Mouse (Mus musculus) midbrain, embryonic 14.5 days (tissue): Measurements from ENCODE around the gene 4933406M09Rik. TPM values are rescaled to one million over a fixed set of nuclear protein-coding genes. Genes with fewer than 3 reads are reported as not detected.

ENCODE experiments used
- ATAC-seq: fragments of 200-750 bp; cut with Nextera tagmentation; 2 replicates; pipeline ENCODE4 v1.8.0; 2017; ENCODE audit warnings: moderate number of reproducible peaks, moderate library complexity; ENCODE audit not compliant: low FRiP score, low TSS enrichment
- DNase-seq: peaks from one replicate; pipeline ENCODE4 v3.0.0-alpha.2; 2015
- H3K27ac ChIP-seq: fragments of 300-500 bp; sonication (generic); replicated peaks from 2 replicates; pipeline ENCODE4 v1.5.1; 2014; ENCODE audit warnings: mild to moderate bottlenecking, low read depth, low read length, moderate library complexity
- H3K27me3 ChIP-seq: fragments of 300-500 bp; sonication (generic); 2 replicates; pipeline ENCODE4 v1.6.1; 2014; ENCODE audit warnings: low read length, control low read depth, mixed read lengths; ENCODE audit not compliant: control insufficient read depth, insufficient read depth
- H3K36me3 ChIP-seq: fragments of 300-500 bp; sonication (generic); 2 replicates; pipeline ENCODE4 v1.6.1; 2014; ENCODE audit warnings: low read length, control low read depth; ENCODE audit not compliant: control insufficient read depth, insufficient read depth
- H3K4me1 ChIP-seq: fragments of 300-500 bp; sonication (generic); 2 replicates; pipeline ENCODE4 v1.6.1; 2014; ENCODE audit warnings: mild to moderate bottlenecking, antibody characterized with exemption, low read length, control low read depth; ENCODE audit not compliant: control insufficient read depth, insufficient read depth
- H3K4me2 ChIP-seq: fragments of 300-500 bp; sonication (generic); 2 replicates; pipeline ENCODE4 v1.6.1; 2014; ENCODE audit warnings: mild to moderate bottlenecking, low read length, moderate library complexity
- H3K4me3 ChIP-seq: fragments of 300-500 bp; sonication (generic); replicated peaks from 2 replicates; pipeline ENCODE4 v1.5.1; 2014; ENCODE audit warnings: low read depth, low read length
- H3K9ac ChIP-seq: fragments of 300-500 bp; sonication (generic); replicated peaks from 2 replicates; pipeline ENCODE4 v1.6.1; 2014; ENCODE audit warnings: mild to moderate bottlenecking, low read length, moderate library complexity
- H3K9me3 ChIP-seq: fragments of 300-500 bp; sonication (generic); 2 replicates; pipeline ENCODE4 v1.6.1; 2016; ENCODE audit warnings: low read length, control low read depth, mixed read lengths; ENCODE audit not compliant: control insufficient read depth
- WGBS: fragments of 180-500 bp; shearing (Covaris S2); extraction: QIAGEN DNeasy Blood & Tissue Kit; methylation state at CpG from one replicate; pipeline ENCODE4 v1.1.7; 2014; 5-methylcytosine and 5-hydroxymethylcytosine counted together
- polyA plus RNA-seq: library from polyadenylated mRNA; unstranded; fragments of >200 nt; fragmentation: Nextera tagmentation; extraction: Ambion mirVana; gene quantifications from 2 replicates; pipeline ENCODE4 v1.2.1, GENCODE M21; 2014

Gene 4933406M09Rik
- polyA plus RNA-seq, 1 experiment from 2014 or later, result not detected

DNA sequence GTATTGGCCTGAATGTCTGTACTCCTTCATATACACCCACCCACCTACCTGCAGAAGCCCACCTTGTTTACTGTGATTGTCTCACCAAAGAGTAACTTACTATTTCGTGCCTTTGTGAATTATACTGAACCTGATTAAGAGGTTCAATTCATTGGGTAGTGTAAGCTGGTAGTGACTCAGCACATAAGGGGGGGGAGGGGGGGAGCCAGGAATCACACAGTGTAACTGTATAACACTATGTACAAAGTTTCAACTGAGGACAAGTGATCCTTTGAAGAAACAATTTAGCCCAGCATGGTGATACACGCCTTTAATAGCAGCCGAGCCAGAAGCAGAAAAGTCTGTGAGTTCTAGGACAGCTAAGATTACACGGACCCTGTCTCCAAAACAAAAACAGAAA, 47.7 kb downstream of the 4933406M09Rik start:
- peaks cover 49% of the 10 kb centered on the region for H3K36me3 ChIP-seq
- H3K4me3 ChIP-seq, result no peak overlapping the region
- no peaks in the 10 kb centered on the region for H3K9me3 ChIP-seq
- no peak overlapping the region for H3K4me2 ChIP-seq
- H3K27ac ChIP-seq, result no peak overlapping the region
- ATAC-seq (no peak), DNase-seq (no peak)
- H3K27me3 ChIP-seq, result no peaks in the 10 kb centered on the region
- 90% methylated on average over 4 of the region's 4 CpGs for WGBS
- H3K4me1 ChIP-seq, result no peaks in the 10 kb centered on the region
- no peak overlapping the region for H3K9ac ChIP-seq

GRCm38 (mm10) chr1:134435414-134435813, 49.7 kb downstream of the 4933406M09Rik start:
- no peak for ATAC-seq
- 28% methylated on average over 4 of the region's 4 CpGs for WGBS

GRCm38 (mm10) chr1:134440437-134440836, 54.7 kb downstream of the 4933406M09Rik start:
- no peak overlapping the region for H3K27ac ChIP-seq
- H3K4me3 ChIP-seq, result no peak overlapping the region
- no peak overlapping the region for H3K4me2 ChIP-seq
- DNase-seq, result no peak
- WGBS, result 92% methylated on average over 6 of the region's 6 CpGs
- H3K9me3 ChIP-seq, result no peaks in the 10 kb centered on the region
- H3K36me3 ChIP-seq, result no peaks in the 10 kb centered on the region
- no peak for ATAC-seq
- H3K4me1 ChIP-seq, result no peaks in the 10 kb centered on the region
- no peak overlapping the region for H3K9ac ChIP-seq
- no peaks in the 10 kb centered on the region for H3K27me3 ChIP-seq

More at GRCm38 (mm10) chr1:134435414-134435813, 49.7 kb downstream of the 4933406M09Rik start:
- Histone ChIP-seq H3K9me3 (no peaks in the 10 kb centered on the region), H3K36me3 (peaks cover 31% of the 10 kb centered on the region), H3K27ac (no peak overlapping the region), H3K4me2 (no peak overlapping the region), H3K9ac (no peak overlapping the region), H3K4me3 (no peak overlapping the region), H3K4me1 (no peaks in the 10 kb centered on the region), H3K27me3 (no peaks in the 10 kb centered on the region)
- peak; percentile 18 for DNase-seq

Other genes starting within 250 kb of the 4933406M09Rik start
- 3.6 and 3.7 TPM in 2 replicates for gene Chil1, start 203.8 kb upstream of the 4933406M09Rik start, polyA plus RNA-seq
- 0.12 TPM in 1 of 2 replicates, not detected in the other for gene Mybph, start 192.5 kb upstream of the 4933406M09Rik start, polyA plus RNA-seq
- 7.3 and 10.6 TPM in 2 replicates for gene Adora1, start 150.5 kb upstream of the 4933406M09Rik start, polyA plus RNA-seq
- not detected in 2 replicates for gene Myog, start 96.0 kb upstream of the 4933406M09Rik start, polyA plus RNA-seq
- gene Ppfia4, start 53.0 kb upstream of the 4933406M09Rik start, polyA plus RNA-seq, result 11.5 and 14.4 TPM in 2 replicates
- gene Tmem183a, start 24.0 kb upstream of the 4933406M09Rik start, polyA plus RNA-seq, result 121 and 151 TPM in 2 replicates
- gene Cyb5r1, start 19.6 kb downstream of the 4933406M09Rik start, polyA plus RNA-seq, result 9.0 and 9.2 TPM in 2 replicates
- 70.5 and 73.5 TPM in 2 replicates for gene Adipor1, start 29.4 kb downstream of the 4933406M09Rik start, polyA plus RNA-seq
- 19.6 and 34.4 TPM in 2 replicates for gene Klhl12, start 69.6 kb downstream of the 4933406M09Rik start, polyA plus RNA-seq
- 69.4 and 75.3 TPM in 2 replicates for gene Rabif, start 108.7 kb downstream of the 4933406M09Rik start, polyA plus RNA-seq
- not detected in 2 replicates for gene Mgat4e, start 163.7 kb downstream of the 4933406M09Rik start, polyA plus RNA-seq
- gene Kdm5b, start 174.2 kb downstream of the 4933406M09Rik start, polyA plus RNA-seq, result 79.7 and 111 TPM in 2 replicates